Mouse (Mus musculus) liver, embryonic 11.5 days (tissue): ENCODE results near the gene Smarca1. TPM values are rescaled to one million over a fixed set of nuclear protein-coding genes. Genes with fewer than 3 reads are reported as not detected.

Experiments used
- ATAC-seq: fragments of 200-750 bp; cut with Nextera tagmentation; replicated peaks from 2 replicates; pipeline ENCODE4 v1.8.0; 2017; ENCODE audit warnings: moderate number of reproducible peaks, mild to moderate bottlenecking, moderate TSS enrichment, moderate library complexity; ENCODE audit not compliant: low FRiP score
- DNase-seq: peaks from one replicate; pipeline ENCODE4 v3.0.0-alpha.2; 2017; ENCODE audit warnings: low spot score
- H3K27ac ChIP-seq: fragments of 300-500 bp; sonication (generic); 2 replicates; pipeline ENCODE4 v1.5.1; 2014; ENCODE audit warnings: mild to moderate bottlenecking, low read depth, low read length, control low read depth
- H3K27me3 ChIP-seq: fragments of 300-500 bp; sonication (generic); replicated peaks from 2 replicates; pipeline ENCODE4 v1.6.1; 2014; ENCODE audit warnings: low read length, mixed read lengths; ENCODE audit not compliant: control insufficient read depth, insufficient read depth
- H3K36me3 ChIP-seq: fragments of 300-500 bp; sonication (generic); 2 replicates; pipeline ENCODE4 v1.6.1; 2014; ENCODE audit warnings: mild to moderate bottlenecking, low read length, moderate library complexity, mixed read lengths; ENCODE audit not compliant: control insufficient read depth, insufficient read depth
- H3K4me1 ChIP-seq: fragments of 300-500 bp; sonication (generic); replicated peaks from 2 replicates; pipeline ENCODE4 v1.6.1; 2014; ENCODE audit warnings: low read length, mixed read lengths; ENCODE audit not compliant: control insufficient read depth, insufficient read depth
- H3K4me2 ChIP-seq: fragments of 300-500 bp; sonication (generic); 2 replicates; pipeline ENCODE4 v1.6.1; 2014; ENCODE audit warnings: mild to moderate bottlenecking, control low read depth, moderate library complexity
- H3K4me3 ChIP-seq: fragments of 300-500 bp; sonication (generic); 2 replicates; pipeline ENCODE4 v1.5.1; 2014; ENCODE audit warnings: low read depth, low read length, control low read depth
- H3K9ac ChIP-seq: fragments of 300-500 bp; sonication (generic); 2 replicates; pipeline ENCODE4 v1.6.1; 2014; ENCODE audit warnings: low read depth, low read length, control low read depth
- H3K9me3 ChIP-seq: fragments of 300-500 bp; sonication (generic); 2 replicates; pipeline ENCODE4 v1.6.1; 2016; ENCODE audit warnings: low read length, inconsistent platforms, mixed read lengths; ENCODE audit not compliant: control insufficient read depth
- WGBS: fragments of 180-500 bp; shearing (Covaris S2); extraction: QIAGEN DNeasy Blood & Tissue Kit; methylation state at CpG from one replicate; pipeline ENCODE4 v1.1.7; 2014; 5-methylcytosine and 5-hydroxymethylcytosine counted together
- polyA plus RNA-seq: library from polyadenylated mRNA; unstranded; fragments of >200 nt; fragmentation: Nextera tagmentation; extraction: Ambion mirVana; gene quantifications from 2 replicates; pipeline ENCODE4 v1.2.1, GENCODE M21; 2014

The Smarca1 gene
- polyA plus RNA-seq, 1 experiment from 2014 or later = 14.9 TPM

DNA sequence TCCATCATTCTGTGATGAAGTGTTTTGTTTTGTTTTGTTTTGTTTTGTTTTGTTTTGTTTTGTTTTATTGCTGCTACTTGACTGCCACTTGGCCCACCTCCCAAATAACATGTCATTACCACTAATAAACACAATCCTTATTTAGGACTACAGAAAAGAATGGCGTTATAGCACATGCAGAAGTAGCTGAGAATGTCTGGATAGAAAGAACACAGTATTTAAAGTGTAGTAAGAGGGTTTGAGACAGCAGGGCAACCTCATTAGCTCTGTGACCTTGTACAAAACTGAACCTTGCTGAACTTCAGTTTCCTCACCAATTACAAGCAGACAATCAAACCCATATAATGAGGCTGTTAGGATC is 57.0 kb downstream of the Smarca1 start:
- no peaks in the 10 kb centered on the region for H3K9me3 ChIP-seq
- ATAC-seq = no peak
- H3K9ac ChIP-seq = no peak overlapping the region
- no peaks in the 10 kb centered on the region for H3K27me3 ChIP-seq
- no peaks in the 10 kb centered on the region for H3K4me1 ChIP-seq
- no peak overlapping the region for H3K4me2 ChIP-seq
- no peak overlapping the region for H3K27ac ChIP-seq
- 58% methylated on average over 1 of the region's 1 CpGs for WGBS
- no peaks in the 10 kb centered on the region for H3K36me3 ChIP-seq
- DNase-seq = no peak
- H3K4me3 ChIP-seq = no peak overlapping the region

DNA sequence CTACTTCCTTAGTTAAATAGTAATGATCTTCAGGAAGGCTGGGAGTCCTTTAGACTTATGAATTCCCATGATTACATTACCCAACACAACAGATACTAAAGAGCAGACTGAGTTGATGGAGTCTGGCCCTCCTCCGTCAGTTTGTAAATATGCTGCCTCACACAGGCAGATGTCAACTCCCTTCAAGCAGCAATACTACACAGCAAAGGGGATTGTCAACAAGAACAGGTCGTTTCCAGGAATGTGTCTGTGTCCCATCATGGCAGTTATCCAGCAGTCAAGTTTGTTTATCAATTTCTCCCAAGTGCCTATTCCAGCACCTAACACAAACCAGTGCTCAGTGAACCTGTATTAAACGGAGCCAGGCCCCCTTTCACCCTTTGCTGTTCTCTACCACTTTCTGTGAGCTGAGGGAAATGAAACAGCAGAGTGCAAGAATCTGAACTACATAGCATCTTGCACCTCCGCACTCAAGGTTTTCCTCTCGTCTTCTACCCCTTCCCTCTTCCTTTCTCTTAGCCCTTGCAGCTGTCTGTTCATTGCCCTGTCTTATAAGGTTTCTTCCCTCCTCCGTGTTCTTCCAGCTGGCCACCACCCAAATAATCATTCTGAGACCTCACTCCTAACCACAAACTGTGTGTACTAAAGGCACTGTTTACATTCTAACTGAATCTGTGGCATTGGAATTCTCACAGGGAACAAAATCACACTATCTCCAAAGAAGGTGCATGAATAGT is 57.5 kb downstream of the Smarca1 start:
- Histone ChIP-seq H3K36me3 (no peaks in the 10 kb centered on the region), H3K27me3 (no peaks in the 10 kb centered on the region), H3K9me3 (no peaks in the 10 kb centered on the region), H3K9ac (no peak overlapping the region), H3K4me3 (no peak overlapping the region), H3K27ac (no peak overlapping the region), H3K4me2 (no peak overlapping the region), H3K4me1 (no peaks in the 10 kb centered on the region)
- ATAC-seq (no peak), DNase-seq (no peak)
- WGBS = 55% methylated on average over 6 of the region's 6 CpGs

GRCm38 (mm10) chrX:47833431-47833830 is 59.3 kb downstream of the Smarca1 start:
- 62% methylated on average over 2 of the region's 2 CpGs for WGBS
- no peak overlapping the region for H3K9ac ChIP-seq
- no peak for ATAC-seq

DNA sequence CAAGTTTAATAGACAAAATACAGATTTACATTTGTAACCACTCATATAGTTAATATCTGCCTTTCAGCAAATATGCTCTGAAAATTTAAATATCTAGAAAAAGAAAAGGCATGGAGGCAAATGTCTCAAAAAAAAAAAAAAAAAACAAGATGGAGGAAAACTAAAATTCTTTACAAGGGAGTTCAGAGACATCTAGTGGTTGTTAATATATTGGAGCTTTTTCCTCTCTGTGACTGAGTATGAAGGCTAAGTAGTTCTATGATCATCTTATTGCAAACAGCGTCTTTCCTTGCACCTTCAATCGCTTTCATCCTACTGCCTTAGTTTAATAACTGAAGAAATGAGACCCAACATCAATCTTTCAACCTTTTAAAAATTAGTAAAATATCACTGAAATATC is 72.2 kb downstream of the Smarca1 start:
- H3K4me3 ChIP-seq = no peak overlapping the region
- 70% methylated on average over 2 of the region's 2 CpGs for WGBS
- H3K9me3 ChIP-seq = no peaks in the 10 kb centered on the region
- no peak overlapping the region for H3K9ac ChIP-seq
- DNase-seq (no peak), ATAC-seq (no peak)
- H3K4me1 ChIP-seq = no peaks in the 10 kb centered on the region
- H3K36me3 ChIP-seq = no peaks in the 10 kb centered on the region
- no peak overlapping the region for H3K4me2 ChIP-seq
- no peak overlapping the region for H3K27ac ChIP-seq
- no peaks in the 10 kb centered on the region for H3K27me3 ChIP-seq

More at GRCm38 (mm10) chrX:47833431-47833830, 59.3 kb downstream of the Smarca1 start:
- Histone ChIP-seq H3K36me3 (no peaks in the 10 kb centered on the region), H3K4me2 (no peak overlapping the region), H3K9me3 (no peaks in the 10 kb centered on the region), H3K4me1 (no peaks in the 10 kb centered on the region), H3K27ac (no peak overlapping the region), H3K27me3 (no peaks in the 10 kb centered on the region), H3K4me3 (no peak overlapping the region)
- DNase-seq = no peak

- Histone ChIP-seq H3K9ac (no peak overlapping the region), H3K27ac (no peak overlapping the region), H3K4me1 (no peaks in the 10 kb centered on the region), H3K4me3 (no peak overlapping the region), H3K36me3 (no peaks in the 10 kb centered on the region), H3K9me3 (no peaks in the 10 kb centered on the region), H3K27me3 (no peaks in the 10 kb centered on the region), H3K4me2 (no peak overlapping the region)
- DNase-seq (no peak), ATAC-seq (no peak)
- WGBS = 85% methylated on average over 2 of the region's 2 CpGs
Measured at GRCm38 (mm10) chrX:47808717-47809116, 84.1 kb downstream of the Smarca1 start.

- Histone ChIP-seq H3K9ac (no peak overlapping the region), H3K36me3 (no peaks in the 10 kb centered on the region), H3K27me3 (no peaks in the 10 kb centered on the region), H3K4me2 (no peak overlapping the region), H3K27ac (no peak overlapping the region), H3K9me3 (no peaks in the 10 kb centered on the region), H3K4me1 (no peaks in the 10 kb centered on the region), H3K4me3 (no peak overlapping the region)
- DNase-seq = no peak
- 86% methylated on average over 1 of the region's 1 CpGs for WGBS
- no peak for ATAC-seq
Measured at GRCm38 (mm10) chrX:47764440-47764839, 128.3 kb downstream of the Smarca1 start.

DNA sequence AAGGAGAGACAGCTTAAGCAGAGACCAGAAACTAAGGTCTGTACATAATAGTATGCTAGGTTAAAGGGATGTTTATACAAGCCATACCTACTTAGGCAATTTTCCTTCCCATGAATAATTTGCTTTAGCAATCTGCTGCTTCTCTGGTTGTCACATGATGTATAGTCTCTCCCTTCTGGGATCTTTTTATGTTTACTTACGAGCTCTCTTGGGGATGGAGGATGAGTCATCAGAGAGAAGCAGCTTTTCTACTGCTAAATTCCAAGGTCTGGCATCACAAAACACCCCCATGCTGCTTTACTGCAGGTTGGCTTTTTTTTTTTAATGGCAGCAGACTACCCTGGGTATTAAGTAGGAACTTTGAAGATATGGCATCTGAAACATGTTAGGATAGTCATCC is 132.6 kb downstream of the Smarca1 start:
- Histone ChIP-seq H3K9ac (no peak overlapping the region), H3K27ac (no peak overlapping the region), H3K4me2 (no peak overlapping the region), H3K36me3 (no peaks in the 10 kb centered on the region), H3K4me3 (no peak overlapping the region), H3K4me1 (no peaks in the 10 kb centered on the region), H3K9me3 (no peaks in the 10 kb centered on the region), H3K27me3 (no peaks in the 10 kb centered on the region)
- WGBS = 36% methylated on average over 1 of the region's 1 CpGs
- DNase-seq (no peak), ATAC-seq (no peak)

Other genes starting within 250 kb of the Smarca1 start
- gene Ocrl, start 19.4 kb upstream of the Smarca1 start, polyA plus RNA-seq = 11.8 and 12.8 TPM in 2 replicates
- 0.60 and 0.95 TPM in 2 replicates for gene Apln, start 141.9 kb upstream of the Smarca1 start, polyA plus RNA-seq
- 0.29 and 0.40 TPM in 2 replicates for gene Xpnpep2, start 215.8 kb upstream of the Smarca1 start, polyA plus RNA-seq